Mouse (Mus musculus) megakaryocyte, embryonic 14.5 days (primary cell): ENCODE measurements around the gene Fuz. TPM values are rescaled to one million over a fixed set of nuclear protein-coding genes. Genes with fewer than 3 reads are reported as not detected.

Source experiments
- H3K27me3 ChIP-seq: replicated peaks from 2 replicates; pipeline ENCODE3; 2012; ENCODE audit warnings: inconsistent platforms
- H3K36me3 ChIP-seq: replicated peaks from 2 replicates; pipeline ENCODE3; 2012; ENCODE audit warnings: low read length, inconsistent platforms, mixed read lengths
- H3K4me1 ChIP-seq: 2 replicates; pipeline ENCODE4 v1.6.1; 2012; ENCODE audit warnings: inconsistent platforms
- H3K4me3 ChIP-seq: replicated peaks from 2 replicates; pipeline ENCODE3; 2012; ENCODE audit warnings: moderate library complexity, mild to moderate bottlenecking, inconsistent platforms
- H3K9me3 ChIP-seq: 2 replicates; pipeline ENCODE4 v1.6.1; 2012; ENCODE audit warnings: inconsistent platforms
- FLI1 ChIP-seq: IDR thresholded peaks from 2 replicates; pipeline ENCODE4 v1.6.1; 2012; ENCODE audit warnings: low read length, inconsistent platforms, mixed read lengths
- GATA1 ChIP-seq: IDR thresholded peaks from 3 replicates; pipeline ENCODE4 v1.6.1; 2012; ENCODE audit warnings: mixed read lengths, low read length, inconsistent platforms, borderline replicate concordance
- polyA plus RNA-seq: library from polyadenylated mRNA; stranded (reverse); fragments of >175 nt; gene quantifications from 2 replicates; pipeline ENCODE4 v1.2.3, GENCODE M21; 2012; ENCODE audit warnings: low replicate concordance; ENCODE audit not compliant: insufficient read depth

Fuz gene
- polyA plus RNA-seq, 1 experiment = 69.9 TPM

GRCm38 (mm10) chr7:44886964-44887363 lies 8.9 kb upstream of the Fuz start:
- Histone ChIP-seq H3K4me3 (no peak overlapping the region), H3K4me1 (peaks cover 51% of the 10 kb centered on the region), H3K36me3 (peaks cover 81% of the 10 kb centered on the region), H3K27me3 (no peaks in the 10 kb centered on the region), H3K9me3 (no peaks in the 10 kb centered on the region)
- TF ChIP-seq FLI1 = no peak
- no peak for TF ChIP-seq GATA1

- Histone ChIP-seq H3K36me3 (peaks cover 66% of the 10 kb centered on the region), H3K4me3 (no peak overlapping the region), H3K9me3 (no peaks in the 10 kb centered on the region), H3K4me1 (peaks cover 57% of the 10 kb centered on the region), H3K27me3 (no peaks in the 10 kb centered on the region)
- no peak for TF ChIP-seq FLI1
- no peak for TF ChIP-seq GATA1
These were observed 7.4 kb upstream of the Fuz start for GRCm38 (mm10) chr7:44888256-44889105.

- TF ChIP-seq GATA1 = no peak
- peaks cover 63% of the 10 kb centered on the region for H3K4me1 ChIP-seq
- H3K27me3 ChIP-seq = no peaks in the 10 kb centered on the region
- H3K4me3 ChIP-seq = peak overlapping the region; percentile 83
- H3K9me3 ChIP-seq = no peaks in the 10 kb centered on the region
- peaks cover 51% of the 10 kb centered on the region for H3K36me3 ChIP-seq
These were observed 5.7 kb upstream of the Fuz start for GRCm38 (mm10) chr7:44890180-44890579.

DNA sequence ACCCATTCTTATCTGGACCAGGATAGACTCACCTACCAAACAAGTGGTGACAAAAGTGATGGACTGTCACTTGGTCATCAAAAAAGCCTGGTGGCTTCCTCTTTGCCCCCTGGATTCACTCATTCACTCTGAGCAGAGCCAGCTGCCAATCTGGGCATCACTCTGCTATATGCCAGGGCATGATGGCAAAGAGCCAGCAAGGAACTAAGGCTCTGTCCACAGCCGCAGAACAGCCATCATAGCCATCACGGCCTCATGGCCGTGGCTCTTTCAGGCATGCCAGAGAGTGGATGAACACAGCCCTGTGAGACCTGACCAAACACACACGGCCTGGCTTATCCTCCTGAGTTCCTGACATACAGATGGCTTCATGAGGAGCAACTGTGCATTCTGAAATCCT lies 5.1 kb upstream of the Fuz start:
- H3K4me1 ChIP-seq = peaks cover 68% of the 10 kb centered on the region
- H3K9me3 ChIP-seq = no peaks in the 10 kb centered on the region
- H3K4me3 ChIP-seq = peak overlapping the region; percentile 83
- no peaks in the 10 kb centered on the region for H3K27me3 ChIP-seq
- H3K36me3 ChIP-seq = peaks cover 46% of the 10 kb centered on the region
- TF ChIP-seq FLI1 (no peak), GATA1 (no peak)

DNA sequence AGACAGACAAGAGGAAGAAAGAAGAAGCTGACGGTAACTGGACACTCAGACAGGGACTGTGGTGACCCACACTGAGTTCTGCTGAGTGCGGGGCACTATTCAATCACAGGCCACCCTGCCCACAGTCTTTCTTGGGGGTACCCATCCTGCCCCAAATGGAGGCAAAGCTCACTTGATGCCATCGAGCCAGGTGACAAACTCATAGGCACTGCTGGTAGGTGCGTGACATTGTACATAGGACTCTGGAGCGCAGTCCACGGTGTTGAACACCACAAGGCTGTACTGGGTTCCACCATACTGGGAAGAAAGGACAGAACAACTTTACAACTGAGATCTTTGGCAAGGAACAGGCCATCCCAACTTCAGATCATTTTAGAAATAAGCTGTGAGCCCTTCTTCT lies 4.3 kb upstream of the Fuz start:
- Histone ChIP-seq H3K4me3 (peak overlapping the region; percentile 93), H3K27me3 (no peaks in the 10 kb centered on the region), H3K9me3 (no peaks in the 10 kb centered on the region), H3K36me3 (peaks cover 37% of the 10 kb centered on the region), H3K4me1 (peaks cover 64% of the 10 kb centered on the region)
- no peak for TF ChIP-seq GATA1
- no peak for TF ChIP-seq FLI1

DNA sequence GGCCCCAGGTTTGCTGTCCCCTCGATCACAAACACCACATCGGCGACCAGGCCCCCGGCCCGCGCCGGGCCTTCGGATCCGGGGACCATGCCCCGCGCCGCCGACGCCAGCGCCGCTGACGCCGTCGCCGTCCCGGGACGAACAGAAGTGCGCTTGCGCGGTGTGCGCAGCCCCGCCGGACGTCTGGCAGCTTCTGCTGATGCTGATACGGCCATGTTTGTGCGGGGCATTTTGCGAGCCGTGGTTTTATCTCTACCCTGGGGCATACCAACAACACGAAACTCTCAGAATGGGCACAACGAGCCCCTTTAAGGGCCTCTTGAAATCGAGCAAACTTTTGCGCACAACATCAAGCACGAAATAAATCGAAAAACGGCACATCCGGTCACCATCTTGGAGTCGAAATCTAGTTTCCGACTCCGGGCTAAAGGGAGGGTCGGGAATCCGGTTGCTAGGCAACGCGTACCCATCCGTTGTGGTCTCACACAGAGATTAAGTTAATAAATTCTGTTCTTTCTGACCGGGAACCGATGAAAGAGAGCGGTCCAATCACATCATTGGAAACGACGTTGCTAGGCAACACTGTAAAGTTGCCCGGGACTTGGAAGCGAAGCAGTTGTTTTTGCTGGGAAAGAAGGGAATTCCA lies 3.5 kb upstream of the Fuz start, which contains the start of gene Med25:
Gene Med25 (minus strand): TSS at position 437 of the 646 bp plus-strand sequence.
- no peaks in the 10 kb centered on the region for H3K27me3 ChIP-seq
- peak; percentile 34; the same call in 1 of the 2 replicates for TF ChIP-seq FLI1
- no peak for TF ChIP-seq GATA1
- H3K4me3 ChIP-seq = peak within 1 kb of the TSS; percentile 93
- peaks cover 64% of the 10 kb centered on the region for H3K4me1 ChIP-seq
- H3K36me3 ChIP-seq = peaks cover 33% of the 10 kb centered on the region
- no peaks in the 10 kb centered on the region for H3K9me3 ChIP-seq

GRCm38 (mm10) chr7:44893197-44893596 lies 2.7 kb upstream of the Fuz start:
- Histone ChIP-seq H3K9me3 (no peaks in the 10 kb centered on the region), H3K4me3 (peak overlapping the region; percentile 64), H3K27me3 (no peaks in the 10 kb centered on the region), H3K4me1 (peaks cover 68% of the 10 kb centered on the region), H3K36me3 (peaks cover 37% of the 10 kb centered on the region)
- TF ChIP-seq GATA1 = no peak
- TF ChIP-seq FLI1 = no peak

- no peaks in the 10 kb centered on the region for H3K9me3 ChIP-seq
- peaks cover 37% of the 10 kb centered on the region for H3K36me3 ChIP-seq
- no peak for TF ChIP-seq FLI1
- TF ChIP-seq GATA1 = no peak
- H3K4me3 ChIP-seq = no peak overlapping the region
- no peaks in the 10 kb centered on the region for H3K27me3 ChIP-seq
- peaks cover 68% of the 10 kb centered on the region for H3K4me1 ChIP-seq
These were observed 1.7 kb upstream of the Fuz start for GRCm38 (mm10) chr7:44894175-44894574.

DNA sequence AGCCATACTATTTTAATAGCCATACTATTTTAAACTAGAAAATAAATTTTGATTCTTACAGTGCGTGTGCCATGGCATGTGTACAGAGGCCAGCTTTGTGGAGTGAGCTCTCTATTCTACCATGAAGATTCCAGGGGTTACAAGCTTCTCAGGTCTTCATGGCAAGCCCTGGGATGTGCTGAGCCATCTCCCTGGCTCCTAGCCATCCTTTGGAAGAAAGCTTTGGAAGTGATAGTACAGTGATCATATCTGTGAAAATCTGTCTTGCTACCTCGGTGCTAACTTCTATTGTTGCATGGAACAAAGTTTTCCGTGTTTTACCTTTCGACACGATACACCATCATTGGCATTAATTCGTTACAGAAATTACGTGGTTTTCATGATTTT lies 680 bp upstream of the Fuz start:
- TF ChIP-seq GATA1 = no peak
- no peak for TF ChIP-seq FLI1
- no peaks in the 10 kb centered on the region for H3K9me3 ChIP-seq
- H3K27me3 ChIP-seq = no peaks in the 10 kb centered on the region
- peaks cover 74% of the 10 kb centered on the region for H3K4me1 ChIP-seq
- H3K36me3 ChIP-seq = peaks cover 41% of the 10 kb centered on the region
- H3K4me3 ChIP-seq = peak overlapping the region; percentile 94

DNA sequence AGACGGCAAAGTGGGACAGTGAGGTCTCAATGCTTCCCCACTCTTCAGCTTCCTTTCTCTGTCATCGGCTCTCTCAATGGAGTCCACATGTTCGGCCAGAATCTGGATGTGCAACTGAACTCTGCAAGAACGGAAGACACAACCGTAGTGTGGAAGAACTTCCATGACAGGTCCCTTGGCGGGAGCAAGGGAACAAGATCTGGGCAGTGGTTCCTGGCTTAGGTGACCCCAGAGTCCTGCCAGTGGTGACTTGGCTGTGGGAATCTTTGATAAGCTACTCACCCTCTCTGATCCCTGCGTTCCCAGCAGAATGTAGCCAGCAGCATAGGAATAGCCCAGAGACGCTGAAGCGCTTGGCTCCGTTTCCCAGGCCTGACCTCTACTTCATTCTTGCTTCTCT lies 620 bp downstream of the Fuz start:
- TF ChIP-seq GATA1 = no peak
- no peak for TF ChIP-seq FLI1
- peak overlapping the region; percentile 94 for H3K4me3 ChIP-seq
- H3K36me3 ChIP-seq = peaks cover 45% of the 10 kb centered on the region
- peaks cover 68% of the 10 kb centered on the region for H3K4me1 ChIP-seq
- H3K27me3 ChIP-seq = no peaks in the 10 kb centered on the region
- H3K9me3 ChIP-seq = no peaks in the 10 kb centered on the region
